Mouse (Mus musculus) spleen, postnatal 4 days (tissue): ENCODE measurements around the gene Zfyve21.

Experiments
- DNase-seq, 2 experiments: peaks; one replicate each; pipeline ENCODE4 v3.0.0; 2022; ENCODE audit warnings: low spot score in 2 of 2

The Zfyve21 gene

GRCm38 (mm10) chr12:111842565-111843433 is 28.8 kb downstream of the Zfyve21 start:
- peak in 1 of 2 experiments; percentile 60 for DNase-seq

GRCm38 (mm10) chr12:111843470-111843869 is 29.5 kb downstream of the Zfyve21 start:
- DNase-seq = no peak

DNA sequence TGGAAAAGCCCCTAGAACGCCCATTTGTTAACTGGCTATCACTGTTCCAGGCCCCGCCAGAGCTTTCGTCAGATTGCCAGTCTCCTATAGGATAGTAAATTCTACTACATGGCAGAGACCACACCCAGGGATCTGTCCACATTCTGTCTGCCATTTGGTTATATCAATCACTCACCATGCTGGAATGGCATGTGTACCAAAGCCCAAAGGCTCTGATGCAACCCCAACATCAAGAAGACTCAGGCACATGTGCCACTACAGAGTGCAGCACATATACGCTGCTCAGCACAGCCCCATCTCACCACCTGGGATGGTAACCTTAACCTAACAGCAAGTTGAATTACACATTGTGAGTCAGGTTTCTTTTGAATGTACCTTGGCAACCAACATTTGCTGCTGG is 32.0 kb downstream of the Zfyve21 start:
- no peak for DNase-seq

DNA sequence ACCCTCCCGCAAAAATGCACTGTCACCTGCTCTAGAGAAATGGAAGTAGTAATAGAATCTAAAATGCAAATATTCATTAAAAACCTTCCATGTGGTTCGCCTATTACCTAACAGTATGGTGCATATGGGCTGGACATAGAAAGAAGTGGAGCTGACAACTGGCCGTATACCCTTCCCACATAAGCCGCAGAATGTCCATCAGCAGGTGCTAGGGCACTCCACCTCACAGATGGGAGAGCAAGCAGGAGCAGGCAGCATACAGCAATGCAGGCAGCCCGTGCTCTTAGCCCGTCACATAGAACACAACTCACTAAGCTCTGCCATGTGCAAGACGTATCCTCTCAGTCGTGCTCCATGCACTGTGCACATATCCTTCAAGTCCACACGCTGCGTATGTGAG is 32.8 kb downstream of the Zfyve21 start:
- no peak for DNase-seq

GRCm38 (mm10) chr12:111848300-111848798 is 34.4 kb downstream of the Zfyve21 start:
- no peak for DNase-seq

DNA sequence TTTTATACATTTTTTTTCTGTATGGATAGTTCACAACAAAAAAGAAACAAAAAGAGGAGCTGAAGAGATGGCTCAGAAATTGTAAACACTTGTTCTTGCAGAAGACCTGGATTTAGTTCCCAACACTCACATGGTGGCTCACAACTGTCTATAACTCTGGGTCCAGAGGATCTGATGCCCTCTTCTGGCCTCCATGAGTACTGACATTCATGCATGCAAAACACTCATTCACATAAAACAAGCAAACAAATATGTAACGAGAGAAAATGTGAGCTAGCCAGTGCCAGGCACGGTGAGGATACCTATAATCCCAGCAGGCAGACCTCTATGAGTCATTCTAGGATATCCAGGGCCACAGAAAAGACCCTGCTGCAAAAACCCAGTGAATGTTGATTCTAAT is 37.3 kb downstream of the Zfyve21 start:
- DNase-seq = no peak

DNA sequence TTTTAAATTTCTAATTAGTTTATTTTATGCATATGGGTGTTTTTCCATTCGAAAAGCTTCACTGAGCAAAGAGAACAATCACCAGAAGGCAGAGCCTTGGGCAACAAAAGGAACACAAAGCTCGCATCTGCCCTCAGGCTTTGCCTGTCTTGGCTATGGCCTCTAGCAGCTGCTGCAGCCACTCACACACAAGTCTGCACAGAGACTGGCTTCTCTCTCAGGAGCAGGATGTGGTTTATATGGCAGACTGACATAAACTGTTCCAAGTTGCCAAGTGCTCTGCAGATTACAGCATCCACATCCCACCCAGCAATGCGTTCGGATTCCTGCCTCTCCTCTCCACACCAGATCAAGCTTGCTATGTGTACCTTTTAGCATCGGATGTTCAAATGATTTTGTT is 37.8 kb downstream of the Zfyve21 start:
- no peak for DNase-seq

- DNase-seq = no peak
Measured at GRCm38 (mm10) chr12:111853011-111853436, 39.1 kb downstream of the Zfyve21 start.

DNA sequence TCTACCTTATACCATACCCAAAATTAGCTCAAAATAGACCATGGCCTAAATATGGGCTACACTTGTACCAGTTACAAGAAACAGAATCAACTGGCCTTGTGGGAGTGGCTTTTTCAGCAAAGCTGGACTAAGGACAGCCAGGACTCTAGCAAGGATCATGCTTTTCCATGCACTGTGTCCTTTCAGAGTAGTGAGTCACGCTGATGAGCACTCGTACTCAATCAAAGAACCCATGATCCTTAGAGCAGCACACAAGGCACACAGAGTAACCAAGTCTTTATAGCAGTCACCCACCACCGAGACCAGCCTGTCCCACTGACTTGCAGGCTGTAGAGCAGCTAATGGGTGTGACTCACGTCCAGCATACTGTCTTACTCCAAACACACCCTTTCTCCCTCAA is 39.6 kb downstream of the Zfyve21 start:
- no peak for DNase-seq

DNA sequence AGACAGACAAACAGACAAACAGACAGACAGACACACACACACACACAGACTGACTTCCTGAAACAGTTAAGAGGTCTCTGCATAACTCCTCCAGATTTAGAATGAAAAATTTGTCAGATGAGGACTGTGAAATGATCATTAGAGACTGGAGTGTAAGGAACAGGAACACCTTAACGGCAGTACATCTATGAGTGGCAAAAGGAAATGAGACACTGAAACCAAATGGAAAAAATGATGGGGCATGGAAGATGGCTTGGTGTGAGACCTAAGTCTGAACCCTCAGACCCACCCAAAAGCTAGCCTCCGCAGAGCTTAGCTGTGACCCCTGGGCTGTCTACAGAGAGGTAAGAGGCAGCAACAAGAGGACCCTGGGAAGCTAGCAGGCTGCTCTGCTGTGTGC is 41.5 kb downstream of the Zfyve21 start:
- no peak for DNase-seq

- no peak for DNase-seq
Measured at GRCm38 (mm10) chr12:111864206-111864824, 50.3 kb downstream of the Zfyve21 start.

GRCm38 (mm10) chr12:111869806-111870205 is 55.8 kb downstream of the Zfyve21 start:
- DNase-seq = no peak

DNA sequence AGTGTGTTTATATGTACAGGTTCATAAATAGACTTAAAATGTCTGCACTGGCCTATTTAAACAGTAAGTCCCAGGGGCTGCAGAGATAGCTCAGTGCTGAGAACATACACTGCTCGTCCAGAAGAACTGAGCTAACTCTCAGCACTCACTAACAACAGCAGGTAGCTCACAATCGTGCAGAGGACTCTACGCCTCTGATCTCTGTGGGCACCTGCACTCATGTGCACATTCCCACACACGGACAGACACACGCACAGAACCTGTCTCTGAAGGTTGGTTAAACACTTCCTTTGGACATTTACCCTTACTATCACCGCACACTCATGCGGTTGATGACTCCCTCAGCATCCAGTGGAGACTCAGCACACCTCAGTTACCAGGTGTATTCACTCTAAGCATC is 56.8 kb downstream of the Zfyve21 start:
- DNase-seq = no peak

DNA sequence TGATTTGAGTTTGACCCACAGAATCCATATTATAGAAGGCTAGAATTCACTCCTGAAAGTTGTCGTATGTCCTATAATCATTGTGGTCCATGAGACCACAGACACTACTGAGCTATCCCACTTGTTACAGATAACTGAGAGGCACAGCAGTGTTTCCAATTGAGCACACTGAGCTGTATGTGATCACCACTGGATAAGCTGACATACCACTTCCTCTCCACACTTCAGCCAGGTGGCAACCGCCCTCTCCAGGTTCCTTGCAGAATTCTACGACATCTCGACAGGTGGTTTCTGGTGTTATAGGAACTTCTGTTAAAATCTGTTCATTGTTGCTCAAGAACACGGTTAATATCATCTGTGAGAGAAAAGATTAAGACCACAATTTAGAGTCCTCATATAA is 58.1 kb downstream of the Zfyve21 start:
- DNase-seq = no peak

- DNase-seq = no peak
Measured at GRCm38 (mm10) chr12:111874601-111875140, 60.7 kb downstream of the Zfyve21 start.

DNA sequence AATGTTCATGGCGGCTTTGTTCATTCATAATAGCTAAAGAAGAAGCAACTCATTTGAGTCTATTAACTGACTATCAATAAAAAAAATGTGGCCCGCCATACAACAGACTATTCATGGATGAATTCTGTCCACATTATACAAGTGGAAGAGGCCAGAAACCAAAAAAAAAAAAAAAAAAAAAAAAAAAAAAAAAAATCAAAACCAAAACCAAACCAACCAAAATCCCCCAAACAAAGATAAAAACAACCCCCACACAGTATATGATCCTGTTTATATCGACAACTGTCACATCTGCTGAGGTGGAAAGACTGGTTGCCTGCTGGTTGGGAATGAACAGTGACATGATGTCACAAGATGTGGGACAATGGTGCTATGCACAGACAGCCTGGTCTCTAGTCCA is 61.5 kb downstream of the Zfyve21 start:
- no peak for DNase-seq

DNA sequence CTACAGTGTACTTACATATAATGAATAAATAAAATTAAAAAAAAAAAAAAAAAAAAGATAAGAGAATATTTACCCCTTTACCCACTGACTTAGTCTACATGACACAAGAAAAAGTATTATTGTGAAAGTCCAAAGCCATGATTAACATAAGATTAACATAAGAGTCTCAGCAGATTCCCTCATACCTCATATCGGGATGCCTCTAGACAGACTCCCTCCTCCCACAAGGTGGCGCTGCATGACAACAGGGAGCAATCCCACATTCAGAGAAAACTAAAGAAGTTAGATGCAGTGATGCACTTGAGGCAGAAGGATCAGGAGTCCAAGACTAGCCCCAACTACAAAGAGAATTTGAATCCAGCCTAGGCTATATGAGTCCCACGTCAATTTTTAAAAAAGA is 64.2 kb downstream of the Zfyve21 start:
- DNase-seq = peak; percentile 79 to 93
